Mouse (Mus musculus) NIH3T3 (cell line): Measurements from ENCODE around the gene Arrdc4.

Experiments used
- DNase-seq: peaks from one replicate; pipeline ENCODE4 v3.0.0-alpha.2; 2012; ENCODE audit warnings: low read depth

The Arrdc4 gene

DNA sequence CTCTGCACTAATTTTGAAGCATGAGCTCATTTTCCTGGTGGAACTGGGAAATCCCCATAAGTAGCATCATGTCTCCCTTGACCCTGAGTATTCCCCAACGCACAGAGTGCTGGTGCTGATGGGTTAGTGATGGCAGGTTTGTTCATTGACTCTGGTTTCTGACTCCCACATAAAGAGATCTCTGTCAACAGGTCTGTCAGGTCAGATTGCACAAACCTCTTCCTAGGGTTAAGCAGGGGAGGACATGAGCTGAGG lies 39.8 kb downstream of the Arrdc4 start:
- DNase-seq = no peak

DNA sequence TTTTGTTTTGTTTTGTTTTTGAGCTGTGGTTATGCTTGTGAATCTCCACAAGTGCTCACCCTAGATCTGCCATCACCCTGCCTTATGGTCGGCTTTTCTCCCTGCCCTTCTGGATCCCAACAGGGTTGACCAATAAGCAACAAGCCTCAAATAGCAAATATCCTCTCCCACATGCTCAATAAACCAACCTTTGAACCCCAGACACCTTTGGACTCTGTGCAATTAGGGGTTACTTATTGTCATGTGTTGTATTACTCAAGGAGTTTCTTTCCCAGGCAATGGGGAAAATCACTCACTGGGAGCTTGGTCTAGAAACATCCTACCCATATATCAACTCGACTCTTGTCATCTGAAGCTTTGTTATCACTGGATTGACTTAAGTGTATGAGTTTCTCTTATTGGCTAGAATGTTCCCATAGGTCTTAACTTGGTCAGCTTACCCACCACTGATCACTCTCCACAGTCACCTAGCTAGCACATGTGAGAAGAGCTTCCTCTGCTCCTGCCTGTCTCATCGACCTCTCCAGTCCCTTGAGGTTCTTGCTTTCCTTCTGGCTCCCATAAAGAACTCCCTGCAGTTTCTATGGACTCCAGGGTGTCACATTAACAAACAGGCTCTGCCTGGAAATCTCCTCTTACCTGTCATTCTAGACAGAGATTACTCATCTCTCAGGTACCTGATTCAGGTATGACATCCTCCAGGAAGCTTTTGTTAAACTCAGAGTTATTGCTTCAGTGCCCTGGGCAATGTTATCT lies 40.3 kb downstream of the Arrdc4 start:
- no peak for DNase-seq

DNA sequence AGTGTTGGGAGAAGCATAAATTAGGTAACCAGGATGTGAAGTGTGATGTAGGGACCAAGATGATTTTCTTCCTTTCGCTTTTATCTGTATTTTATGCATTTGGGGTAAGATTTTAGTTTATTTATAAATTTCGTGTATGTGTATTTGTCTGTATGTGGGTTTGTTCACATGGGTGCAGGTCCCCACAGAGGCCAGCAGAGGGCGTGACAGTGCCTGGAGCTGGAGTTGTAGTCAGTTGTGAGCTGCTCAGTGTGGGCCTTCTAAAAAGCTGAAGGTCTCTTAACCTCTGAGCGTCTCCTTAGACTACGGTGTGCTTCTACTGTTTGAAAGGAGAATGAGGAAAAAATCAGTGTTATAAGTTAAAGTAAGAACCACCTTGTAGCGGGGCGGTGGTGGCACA lies 43.9 kb downstream of the Arrdc4 start:
- no peak for DNase-seq

DNA sequence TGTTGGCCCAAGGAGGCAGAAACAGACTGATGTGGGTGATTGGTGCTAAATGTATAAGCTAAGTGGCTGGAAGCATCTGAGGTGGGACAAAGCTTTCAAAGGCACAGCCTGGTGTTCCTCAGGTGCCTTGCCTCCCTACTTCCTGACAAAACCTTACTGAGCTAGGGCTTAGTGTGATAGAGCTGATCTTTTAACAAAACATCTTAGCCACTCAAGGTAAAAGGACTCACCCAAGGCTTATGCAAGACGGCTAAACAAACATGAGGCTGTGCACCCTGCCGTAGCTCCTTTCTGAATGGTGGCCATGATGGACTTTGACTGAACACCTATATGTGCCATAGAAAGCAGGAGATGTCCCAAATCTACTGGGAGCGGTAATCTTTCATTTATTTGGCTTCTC lies 51.7 kb downstream of the Arrdc4 start:
- no peak for DNase-seq

DNA sequence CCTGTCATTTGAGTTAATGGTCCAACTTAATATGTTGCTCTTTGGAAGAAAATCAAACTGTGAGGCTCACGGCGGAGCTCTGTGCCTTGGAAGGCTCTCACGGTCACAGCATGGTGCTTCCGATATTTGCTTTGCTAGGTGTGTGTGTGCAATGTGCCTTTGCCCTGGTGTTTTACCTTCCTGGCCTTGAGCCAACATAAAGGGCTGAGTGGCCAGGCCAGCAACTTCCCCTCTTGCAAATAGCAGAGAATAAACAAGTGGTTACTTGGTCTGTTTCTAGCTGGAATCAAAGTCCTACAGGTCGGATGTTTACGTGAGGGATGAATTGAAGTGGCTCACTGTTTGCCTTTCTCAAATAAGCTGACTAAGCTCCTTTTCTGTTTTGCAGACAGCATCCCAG lies 52.1 kb downstream of the Arrdc4 start:
- DNase-seq = no peak

DNA sequence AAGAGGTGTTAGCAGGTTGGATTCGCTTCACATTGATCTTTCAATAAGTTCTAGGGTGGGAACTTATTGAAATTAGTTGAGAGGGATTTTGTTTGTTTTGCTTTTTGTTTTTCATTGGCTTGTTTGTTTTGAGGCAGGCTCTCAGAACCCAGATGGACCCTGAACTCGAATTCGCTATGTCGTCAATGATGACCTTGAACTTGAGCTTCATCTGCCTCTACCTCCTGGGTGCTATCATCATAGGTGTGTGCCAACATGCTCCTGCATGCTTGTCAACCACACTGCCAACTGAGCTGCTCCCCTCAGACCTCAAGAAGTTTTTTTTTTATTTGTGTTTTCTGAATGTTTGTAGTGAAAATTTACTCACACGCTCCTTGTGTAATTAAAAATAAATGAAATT lies 52.6 kb downstream of the Arrdc4 start:
- no peak for DNase-seq

DNA sequence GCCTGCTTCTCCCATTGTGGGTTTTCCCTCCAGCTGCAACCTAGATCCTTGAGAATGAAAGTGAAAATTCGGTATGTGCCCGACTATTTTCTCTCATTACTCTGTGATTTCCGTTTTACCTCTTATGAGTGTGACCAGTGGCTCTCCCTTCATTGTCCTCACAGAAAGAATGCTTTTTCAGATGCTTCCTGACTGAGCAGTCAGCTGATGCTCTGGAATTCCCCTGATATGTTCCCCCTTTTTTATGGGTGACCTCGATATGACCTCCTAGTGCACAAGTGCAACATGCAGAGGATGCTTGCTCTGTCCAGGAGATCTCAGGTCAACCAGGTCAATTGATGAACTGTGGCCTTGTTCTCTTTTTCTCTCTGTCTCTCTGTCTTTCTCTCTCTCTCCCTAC lies 56.3 kb downstream of the Arrdc4 start:
- DNase-seq = no peak

DNA sequence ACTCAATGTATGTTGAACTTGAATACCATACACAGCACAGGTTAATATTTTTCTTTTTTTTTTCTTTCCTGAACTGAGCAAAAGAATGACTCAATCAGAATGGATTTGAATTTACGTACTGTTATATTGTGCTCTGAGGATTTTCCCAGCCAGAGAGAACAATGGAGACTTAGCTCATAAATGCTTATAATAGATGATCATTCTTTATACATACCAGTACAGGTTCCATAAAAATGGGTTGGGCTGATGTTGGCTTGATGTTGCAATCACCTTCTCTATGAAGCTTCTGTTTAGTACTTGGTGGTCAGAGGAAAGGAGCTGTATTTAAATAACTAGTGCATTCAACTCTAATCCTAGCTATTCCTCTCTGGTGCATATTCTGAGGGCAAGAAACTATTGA lies 57.6 kb downstream of the Arrdc4 start:
- no peak for DNase-seq

DNA sequence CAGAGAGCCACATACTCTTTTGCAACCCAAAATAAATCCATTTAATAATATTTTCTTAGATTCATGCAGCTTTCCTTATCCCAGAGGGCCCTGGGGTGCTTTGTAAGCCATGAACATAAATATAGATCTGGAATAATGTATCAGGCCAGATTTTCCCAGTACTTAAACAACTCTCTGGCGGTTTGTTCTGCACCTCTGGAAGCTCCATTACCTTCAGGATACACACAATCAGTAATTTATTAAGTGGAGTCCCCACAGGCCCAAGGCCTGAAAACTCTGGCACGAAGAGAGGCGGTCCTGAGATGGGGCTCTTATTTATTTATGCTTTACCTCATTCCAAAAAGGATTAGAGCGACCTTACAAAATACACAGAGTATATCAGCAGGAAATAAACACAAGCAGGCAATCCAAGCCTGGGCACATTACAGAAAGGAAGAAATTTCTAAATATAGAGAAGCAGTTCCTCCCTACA lies 61.9 kb downstream of the Arrdc4 start:
- no peak for DNase-seq
